Mouse (Mus musculus) kidney, embryonic 14.5 days (tissue): ENCODE results near the gene Optc. TPM values are rescaled to one million over a fixed set of nuclear protein-coding genes. Genes with fewer than 3 reads are reported as not detected.
A peak's percentile ranks its signal among the peaks of the same experiment; 100 is the strongest.

Experiments used
- ATAC-seq: fragments of 200-750 bp; cut with Nextera tagmentation; 2 replicates; pipeline ENCODE4 v1.8.0; 2017; ENCODE audit warnings: moderate number of reproducible peaks, mild to moderate bottlenecking, moderate TSS enrichment, moderate library complexity; ENCODE audit not compliant: low FRiP score, low TSS enrichment
- H3K27ac ChIP-seq: fragments of 300-500 bp; sonication (generic); 2 replicates; pipeline ENCODE4 v1.5.1; 2014; ENCODE audit warnings: low read depth, mild to moderate bottlenecking, low read length, moderate library complexity, mixed read lengths
- H3K27me3 ChIP-seq: fragments of 300-500 bp; sonication (generic); 2 replicates; pipeline ENCODE4 v1.6.1; 2014; ENCODE audit warnings: mild to moderate bottlenecking, low read length; ENCODE audit not compliant: control insufficient read depth, insufficient read depth
- H3K36me3 ChIP-seq: fragments of 300-500 bp; sonication (generic); 2 replicates; pipeline ENCODE4 v1.6.1; 2014; ENCODE audit warnings: low read length, mixed read lengths; ENCODE audit not compliant: control insufficient read depth, insufficient read depth
- H3K4me1 ChIP-seq: fragments of 300-500 bp; sonication (generic); 2 replicates; pipeline ENCODE4 v1.6.1; 2014; ENCODE audit warnings: low read length, mixed read lengths; ENCODE audit not compliant: control insufficient read depth, insufficient read depth
- H3K4me2 ChIP-seq: fragments of 300-500 bp; sonication (generic); replicated peaks from 2 replicates; pipeline ENCODE4 v1.6.1; 2014; ENCODE audit warnings: low read depth, mild to moderate bottlenecking, low read length
- H3K4me3 ChIP-seq: fragments of 300-500 bp; sonication (generic); 2 replicates; pipeline ENCODE4 v1.5.1; 2014; ENCODE audit warnings: mild to moderate bottlenecking, low read length
- H3K9ac ChIP-seq: fragments of 300-500 bp; sonication (generic); 2 replicates; pipeline ENCODE4 v1.6.1; 2014; ENCODE audit warnings: low read depth, mild to moderate bottlenecking, low read length, moderate library complexity
- H3K9me3 ChIP-seq: fragments of 300-500 bp; sonication (generic); 2 replicates; pipeline ENCODE4 v1.6.1; 2016; ENCODE audit warnings: low read length; ENCODE audit not compliant: control insufficient read depth
- WGBS: fragments of 180-500 bp; shearing (Covaris S2); extraction: QIAGEN DNeasy Blood & Tissue Kit; methylation state at CpG from one replicate; pipeline ENCODE4 v1.1.7; 2014; 5-methylcytosine and 5-hydroxymethylcytosine counted together
- polyA plus RNA-seq: library from polyadenylated mRNA; unstranded; fragments of >200 nt; fragmentation: Nextera tagmentation; extraction: Ambion mirVana; gene quantifications from 2 replicates; pipeline ENCODE4 v1.2.1, GENCODE M21; 2014

Optc gene
- polyA plus RNA-seq, 1 experiment from 2014 or later = not detected

- Histone ChIP-seq H3K27ac (no peak overlapping the region), H3K9ac (no peak overlapping the region), H3K9me3 (peaks cover 4% of the 10 kb centered on the region; the same call in 1 of the 2 replicates), H3K36me3 (no peaks in the 10 kb centered on the region), H3K4me1 (no peaks in the 10 kb centered on the region), H3K27me3 (no peaks in the 10 kb centered on the region), H3K4me2 (no peak overlapping the region), H3K4me3 (no peak overlapping the region)
- whole genome bisulfite sequencing = 96% methylated on average over 3 of the region's 3 CpGs
- no peak for ATAC-seq
These were observed 32.8 kb upstream of the Optc start for GRCm38 (mm10) chr1:133940481-133941092.

GRCm38 (mm10) chr1:133939708-133940107, 31.9 kb upstream of the Optc start:
- no peak overlapping the region for H3K9ac ChIP-seq
- no peak overlapping the region for H3K27ac ChIP-seq
- whole genome bisulfite sequencing = 88% methylated on average over 8 of the region's 8 CpGs
- no peak overlapping the region for H3K4me3 ChIP-seq
- H3K36me3 ChIP-seq = no peaks in the 10 kb centered on the region
- no peak for ATAC-seq
- peaks cover 4% of the 10 kb centered on the region; the same call in 1 of the 2 replicates for H3K9me3 ChIP-seq
- H3K4me2 ChIP-seq = no peak overlapping the region
- H3K27me3 ChIP-seq = no peaks in the 10 kb centered on the region
- H3K4me1 ChIP-seq = no peaks in the 10 kb centered on the region

- Histone ChIP-seq H3K9ac (no peak overlapping the region), H3K4me3 (no peak overlapping the region), H3K27ac (no peak overlapping the region), H3K4me1 (0 out of 2 replicates have a peak, but pooled peaks cover 5% of the 10 kb centered on the region), H3K9me3 (no peaks in the 10 kb centered on the region), H3K36me3 (no peaks in the 10 kb centered on the region), H3K4me2 (no peak overlapping the region), H3K27me3 (no peaks in the 10 kb centered on the region)
- whole genome bisulfite sequencing = 88% methylated on average over 3 of the region's 3 CpGs
- no peak for ATAC-seq
These were observed 28.4 kb upstream of the Optc start for GRCm38 (mm10) chr1:133936169-133936568.

- 79% methylated on average over 10 of the region's 10 CpGs for WGBS
- H3K27ac ChIP-seq = no peak overlapping the region
- no peak for ATAC-seq
These were observed 26.7 kb upstream of the Optc start for GRCm38 (mm10) chr1:133934354-133934963.

DNA sequence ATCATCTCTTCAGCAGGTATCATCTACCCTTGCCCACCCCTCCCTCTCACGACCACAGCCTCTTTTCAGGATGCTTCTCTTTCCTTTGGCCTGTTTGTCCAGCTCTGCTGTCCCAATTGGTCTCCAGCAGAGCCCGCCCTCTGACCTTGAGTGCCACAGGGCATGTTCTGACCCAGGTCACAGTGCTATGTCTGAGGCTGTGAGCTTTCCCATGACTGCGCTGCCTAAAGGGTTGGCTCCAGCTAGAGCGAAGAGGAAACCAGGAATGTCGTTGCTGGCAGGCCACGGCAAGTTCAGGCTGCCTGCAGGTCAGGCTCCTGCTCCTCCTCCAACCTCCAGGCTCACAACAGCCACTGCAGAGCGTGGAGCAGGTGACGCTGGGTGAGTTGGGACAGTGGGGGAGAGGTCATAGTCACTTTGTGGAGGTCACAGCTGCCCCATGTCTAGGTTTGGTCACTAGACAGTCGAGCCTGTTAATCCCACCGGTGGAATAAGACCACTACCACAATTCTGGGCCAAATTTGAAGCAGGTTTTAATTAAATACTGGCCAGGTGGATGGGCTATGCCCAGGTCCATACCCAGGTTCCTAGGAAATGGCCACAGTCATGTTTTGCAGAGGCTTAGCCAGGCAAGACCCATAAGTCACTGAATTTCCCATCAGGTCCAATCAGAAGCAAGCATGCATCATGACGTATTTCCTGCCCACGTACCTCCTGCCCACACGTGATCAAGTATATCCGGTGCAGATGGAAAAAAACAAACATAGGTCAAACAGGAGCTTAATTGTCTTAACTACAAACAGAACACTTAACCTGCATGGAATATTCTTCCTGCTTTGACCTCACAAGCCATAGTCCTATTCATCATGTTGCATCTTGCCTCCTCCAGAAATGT, 25.7 kb upstream of the Optc start:
- no peak for ATAC-seq
- no peak overlapping the region for H3K4me2 ChIP-seq
- 0 out of 2 replicates have a peak, but pooled peaks cover 5% of the 10 kb centered on the region for H3K4me1 ChIP-seq
- H3K9ac ChIP-seq = no peak overlapping the region
- no peaks in the 10 kb centered on the region for H3K9me3 ChIP-seq
- H3K27ac ChIP-seq = no peak overlapping the region
- no peak overlapping the region for H3K4me3 ChIP-seq
- WGBS = 50% methylated on average over 14 of the region's 14 CpGs
- no peaks in the 10 kb centered on the region for H3K27me3 ChIP-seq
- no peaks in the 10 kb centered on the region for H3K36me3 ChIP-seq

More at GRCm38 (mm10) chr1:133934354-133934963, 26.7 kb upstream of the Optc start:
- Histone ChIP-seq H3K4me1 (0 out of 2 replicates have a peak, but pooled peaks cover 5% of the 10 kb centered on the region), H3K4me3 (no peak overlapping the region), H3K9ac (no peak overlapping the region), H3K4me2 (no peak overlapping the region), H3K27me3 (no peaks in the 10 kb centered on the region), H3K36me3 (no peaks in the 10 kb centered on the region), H3K9me3 (no peaks in the 10 kb centered on the region)

GRCm38 (mm10) chr1:133929980-133930379, 22.2 kb upstream of the Optc start:
- no peak for ATAC-seq

DNA sequence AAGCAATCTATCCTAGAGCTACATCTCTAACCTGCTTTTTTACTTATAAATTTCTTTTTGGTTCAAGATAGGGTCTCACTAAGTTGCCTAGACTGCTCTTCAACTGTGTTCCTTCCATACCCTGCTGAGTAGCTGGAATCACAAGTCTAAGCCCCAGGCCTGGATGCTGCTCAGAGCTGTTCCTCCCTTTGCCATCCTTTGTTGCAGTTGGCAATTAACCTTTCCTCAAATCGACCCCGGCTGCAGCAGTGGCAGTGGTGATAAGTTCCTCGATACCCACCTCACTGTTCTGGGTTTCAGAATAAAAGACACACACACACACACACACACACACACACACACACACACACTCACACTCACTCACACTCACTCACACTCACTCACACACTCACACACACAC, 17.4 kb upstream of the Optc start:
- Histone ChIP-seq H3K4me3 (no peak overlapping the region), H3K9ac (no peak overlapping the region), H3K27ac (no peak overlapping the region), H3K36me3 (no peaks in the 10 kb centered on the region), H3K4me2 (no peak overlapping the region), H3K27me3 (no peaks in the 10 kb centered on the region), H3K9me3 (no peaks in the 10 kb centered on the region; the same call in 1 of the 2 replicates), H3K4me1 (0 out of 2 replicates have a peak, but pooled peaks cover 5% of the 10 kb centered on the region)
- no peak for ATAC-seq
- WGBS = 95% methylated on average over 3 of the region's 3 CpGs

More at GRCm38 (mm10) chr1:133929980-133930379, 22.2 kb upstream of the Optc start:
- no peaks in the 10 kb centered on the region; the same call in 1 of the 2 replicates for H3K9me3 ChIP-seq
- no peak overlapping the region for H3K4me2 ChIP-seq
- H3K36me3 ChIP-seq = no peaks in the 10 kb centered on the region
- H3K9ac ChIP-seq = no peak overlapping the region
- H3K4me1 ChIP-seq = 0 out of 2 replicates have a peak, but pooled peaks cover 5% of the 10 kb centered on the region
- no peaks in the 10 kb centered on the region for H3K27me3 ChIP-seq
- no peak overlapping the region for H3K4me3 ChIP-seq
- no peak overlapping the region for H3K27ac ChIP-seq
- WGBS = 63% methylated on average over 3 of the region's 3 CpGs

GRCm38 (mm10) chr1:133924141-133924875, 16.5 kb upstream of the Optc start:
- H3K4me1 ChIP-seq = 0 out of 2 replicates have a peak, but pooled peaks cover 5% of the 10 kb centered on the region
- H3K4me3 ChIP-seq = no peak overlapping the region
- 0 out of 2 replicates have a peak, but pooled peaks have one; percentile 63 for ATAC-seq
- no peaks in the 10 kb centered on the region for H3K27me3 ChIP-seq
- H3K4me2 ChIP-seq = no peak overlapping the region
- no peaks in the 10 kb centered on the region for H3K36me3 ChIP-seq
- H3K9me3 ChIP-seq = no peaks in the 10 kb centered on the region; the same call in 1 of the 2 replicates
- WGBS = 21% methylated on average over 7 of the region's 7 CpGs
- H3K27ac ChIP-seq = no peak overlapping the region
- H3K9ac ChIP-seq = no peak overlapping the region
